Mouse (Mus musculus): ENCODE data around the gene Gm43517.

GRCm38 (mm10) chr12:49349697-49350096 lies 35.3 kb upstream of the Gm43517 start:
- TF ChIP-seq CTCF (IDR thresholded peaks at IDR 0.05; ENCODE audit: borderline replicate concordance, insufficient read depth, low read depth, low read length) = no peak
- no peak for TF ChIP-seq POLR2A (IDR thresholded peaks at IDR 0.05; ENCODE audit: borderline replicate concordance, insufficient read depth, low read length)
